Mouse (Mus musculus): ENCODE data around the gene Tmem266.

Tmem266 gene

DNA sequence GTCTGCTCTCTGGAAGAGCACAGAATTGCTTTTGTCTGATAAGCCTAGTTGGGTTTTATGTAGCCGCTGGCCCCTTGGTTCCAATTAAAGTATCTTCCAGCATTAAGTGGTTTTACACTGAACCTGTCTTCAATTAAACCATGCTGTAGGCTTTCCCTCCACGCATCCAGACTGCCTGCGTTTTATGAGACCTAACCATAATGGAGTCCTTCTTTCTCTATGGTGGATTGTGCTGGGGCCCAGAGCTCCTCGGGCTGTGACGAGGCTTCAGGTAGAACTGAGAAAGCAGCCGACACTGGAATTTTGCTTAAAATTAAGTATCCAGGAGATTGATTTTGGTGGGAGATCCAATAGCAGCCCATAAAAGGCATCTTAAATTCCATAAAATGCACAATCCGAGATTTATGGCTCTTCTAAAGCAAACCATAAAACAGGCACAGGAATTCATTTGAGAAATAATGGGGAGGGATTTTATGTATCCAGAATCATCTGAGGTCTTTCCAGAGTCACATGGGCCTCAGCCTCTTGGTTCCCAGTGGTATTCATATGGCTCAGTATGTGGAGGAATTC lies 72.4 kb downstream of the Tmem266 start:
- no peak for DNase-seq (ENCODE audit: extremely low read depth, low read depth, low spot score)

GRCm38 (mm10) chr9:55402276-55402675 lies 75.6 kb downstream of the Tmem266 start:
- DNase-seq (ENCODE audit: extremely low read depth, low read depth, low spot score) = no peak

GRCm38 (mm10) chr9:55404256-55404655 lies 77.5 kb downstream of the Tmem266 start:
- no peak for DNase-seq (ENCODE audit: extremely low read depth, low read depth, low spot score)

DNA sequence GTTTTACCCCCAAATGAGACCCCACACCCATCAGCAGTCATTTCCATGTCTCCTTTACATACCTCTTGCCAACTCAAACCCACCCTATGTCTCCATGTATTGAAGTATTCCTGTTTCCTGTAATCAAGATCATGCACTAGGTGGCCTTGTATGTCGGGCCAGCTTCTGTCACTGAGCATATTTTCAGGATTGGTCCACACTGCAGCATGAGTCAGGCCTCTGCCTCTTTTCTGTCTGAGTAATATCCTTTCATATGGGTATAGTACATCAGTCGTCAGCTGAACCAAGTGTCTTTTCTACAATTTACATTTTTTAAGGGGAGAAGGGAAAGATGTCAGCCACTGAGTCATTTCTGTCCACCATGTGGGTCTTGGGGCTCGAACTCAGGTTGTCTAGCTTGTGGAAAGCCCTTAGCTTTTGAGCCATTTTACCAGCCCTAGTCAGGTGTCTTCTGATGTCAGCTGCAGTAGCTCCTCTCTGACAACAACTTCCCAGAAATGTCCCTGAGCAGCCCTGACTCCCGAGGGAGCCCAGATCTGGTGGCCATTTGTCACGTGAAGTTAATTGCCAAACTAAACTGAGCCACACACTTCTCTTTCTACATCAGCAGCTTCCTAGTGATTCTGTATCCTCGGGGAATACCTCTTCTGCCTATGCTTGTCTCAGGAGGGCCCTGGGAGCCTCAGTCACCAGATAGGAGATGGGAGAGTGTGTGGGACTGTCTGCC lies 78.4 kb downstream of the Tmem266 start:
- DNase-seq (ENCODE audit: extremely low read depth, low read depth, low spot score) = no peak

DNA sequence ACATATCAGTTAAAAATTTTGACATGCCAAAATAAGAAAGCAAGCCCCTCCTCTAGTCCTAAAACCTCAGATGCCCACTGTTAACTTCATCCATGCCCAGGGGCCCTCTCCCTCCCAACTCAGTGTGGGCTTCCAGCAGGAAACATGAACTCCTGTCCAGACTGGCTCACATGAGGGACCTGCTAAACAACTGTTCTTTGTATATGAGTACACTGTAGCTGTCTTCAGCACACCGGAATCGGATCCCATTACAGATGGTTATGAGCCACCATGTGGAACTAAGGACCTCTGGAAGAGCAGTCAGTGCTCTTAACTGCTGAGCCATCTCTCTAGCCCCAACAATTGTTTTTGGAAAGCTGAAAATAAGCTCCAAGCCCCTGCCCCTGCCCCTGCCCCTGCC lies 80.1 kb downstream of the Tmem266 start:
- DNase-seq (ENCODE audit: extremely low read depth, low read depth, low spot score) = no peak

DNA sequence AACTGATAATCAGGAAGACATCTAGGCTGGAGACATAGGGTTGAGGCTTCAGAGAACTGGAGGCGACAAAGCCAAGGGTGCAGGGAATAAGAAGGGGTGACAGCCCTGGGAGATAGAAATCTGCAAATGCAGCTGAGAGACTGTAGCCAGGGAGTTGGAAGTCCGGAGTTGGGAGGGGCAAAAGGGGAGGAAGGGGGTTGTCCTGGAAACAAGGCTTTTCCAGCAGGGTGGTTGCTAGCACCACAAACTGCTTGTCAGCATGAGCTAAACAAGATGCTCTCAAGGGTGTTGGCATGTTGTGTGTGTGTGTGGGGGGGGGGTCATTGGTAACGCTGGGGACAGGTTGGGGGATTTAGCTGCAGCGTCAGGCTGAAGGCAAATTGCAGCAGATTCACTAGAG lies 82.1 kb downstream of the Tmem266 start:
- DNase-seq (ENCODE audit: extremely low read depth, low read depth, low spot score) = no peak

GRCm38 (mm10) chr9:55409833-55410232 lies 83.1 kb downstream of the Tmem266 start:
- DNase-seq (ENCODE audit: extremely low read depth, low read depth, low spot score) = no peak

- DNase-seq (ENCODE audit: extremely low read depth, low read depth, low spot score) = no peak
These were observed 83.7 kb downstream of the Tmem266 start for GRCm38 (mm10) chr9:55410430-55410829.

- DNase-seq (ENCODE audit: extremely low read depth, low read depth, low spot score) = no peak
These were observed 84.4 kb downstream of the Tmem266 start for GRCm38 (mm10) chr9:55411154-55411553.

DNA sequence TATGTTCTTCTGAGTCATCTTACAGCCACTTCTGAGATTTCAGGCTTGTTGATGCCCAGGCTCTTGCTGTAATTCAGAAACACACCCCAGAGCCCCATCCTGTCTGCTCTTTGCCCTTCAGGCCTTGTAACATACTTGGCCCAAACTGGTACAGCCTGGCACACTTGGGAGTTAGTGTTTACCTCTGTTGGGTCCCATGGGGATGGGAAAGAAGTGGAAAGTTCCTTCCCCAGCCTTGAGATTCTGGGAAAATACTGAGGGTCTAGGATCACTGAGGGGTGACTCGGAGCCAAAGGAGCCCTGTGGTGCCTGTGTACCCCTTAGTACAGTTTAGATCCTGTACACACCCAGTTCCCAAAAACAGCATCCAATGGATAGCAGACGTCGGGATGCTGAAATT lies 95.1 kb downstream of the Tmem266 start:
- no peak for DNase-seq (ENCODE audit: extremely low read depth, low read depth, low spot score)

GRCm38 (mm10) chr9:55423451-55424424 lies 97.0 kb downstream of the Tmem266 start:
- no peak for DNase-seq (ENCODE audit: extremely low read depth, low read depth, low spot score)

DNA sequence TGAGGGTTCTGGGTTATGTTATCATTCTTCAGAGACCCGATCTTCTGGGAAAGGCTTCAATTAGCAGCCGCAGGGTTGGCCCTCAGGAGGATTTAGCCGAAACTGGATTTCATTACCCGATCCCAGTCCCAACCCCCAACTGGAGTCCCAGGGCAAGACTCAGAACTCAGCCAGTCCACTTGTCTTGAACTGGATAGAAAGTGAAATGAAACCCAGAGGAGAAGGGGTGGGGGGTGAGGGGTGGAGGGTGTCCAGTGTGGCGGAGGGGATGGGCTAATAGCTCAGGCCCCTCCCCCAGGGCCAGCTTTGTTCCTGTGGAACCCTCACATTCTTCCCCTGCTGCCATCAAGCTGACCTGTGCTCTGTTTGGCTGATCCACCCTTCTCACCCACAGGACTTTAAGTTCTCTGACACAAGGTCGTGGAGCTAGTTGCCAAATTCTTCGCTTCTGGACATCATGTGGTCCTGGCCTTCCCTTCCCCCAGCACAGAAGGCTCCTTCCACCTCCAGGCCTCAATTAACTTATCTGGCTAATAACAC lies 98.6 kb downstream of the Tmem266 start:
- no peak for DNase-seq (ENCODE audit: extremely low read depth, low read depth, low spot score)

DNA sequence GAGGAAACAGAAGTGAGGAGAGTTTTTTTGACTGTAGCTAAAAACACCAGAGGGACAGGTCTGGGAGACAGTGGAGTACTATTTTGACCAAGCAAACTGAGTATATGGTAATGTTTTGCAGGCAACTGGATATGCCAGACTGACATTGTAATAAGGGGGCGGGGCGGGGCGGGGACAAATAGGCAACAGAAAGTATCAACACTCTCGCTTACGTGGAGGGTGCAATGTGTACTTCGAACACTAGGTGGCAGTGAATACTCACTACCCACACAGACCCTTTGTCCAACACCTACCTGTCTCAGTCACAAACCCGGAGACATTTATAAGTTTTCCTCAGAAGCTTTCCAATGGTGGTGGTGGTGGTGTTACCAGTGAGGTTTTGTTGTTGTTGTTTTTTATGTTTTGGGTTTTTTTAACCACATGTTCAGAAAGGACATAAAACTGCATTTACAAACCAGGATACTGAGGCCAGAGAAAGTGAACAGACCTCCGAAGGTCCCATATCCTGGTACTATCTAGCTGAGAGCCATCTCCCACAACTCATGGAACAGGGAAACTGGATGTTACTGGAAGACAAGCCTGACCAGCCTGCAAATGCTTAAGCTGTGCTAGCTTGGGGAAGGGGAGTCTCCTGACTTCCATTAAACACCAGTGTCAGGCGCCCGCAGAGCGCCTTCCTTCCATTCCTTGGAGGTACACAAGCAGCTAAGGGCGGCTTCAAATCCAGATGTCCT lies 102.7 kb downstream of the Tmem266 start:
- DNase-seq (ENCODE audit: extremely low read depth, low read depth, low spot score) = no peak

- DNase-seq (ENCODE audit: extremely low read depth, low read depth, low spot score) = no peak
These were observed 103.4 kb downstream of the Tmem266 start for GRCm38 (mm10) chr9:55430133-55430532.

DNA sequence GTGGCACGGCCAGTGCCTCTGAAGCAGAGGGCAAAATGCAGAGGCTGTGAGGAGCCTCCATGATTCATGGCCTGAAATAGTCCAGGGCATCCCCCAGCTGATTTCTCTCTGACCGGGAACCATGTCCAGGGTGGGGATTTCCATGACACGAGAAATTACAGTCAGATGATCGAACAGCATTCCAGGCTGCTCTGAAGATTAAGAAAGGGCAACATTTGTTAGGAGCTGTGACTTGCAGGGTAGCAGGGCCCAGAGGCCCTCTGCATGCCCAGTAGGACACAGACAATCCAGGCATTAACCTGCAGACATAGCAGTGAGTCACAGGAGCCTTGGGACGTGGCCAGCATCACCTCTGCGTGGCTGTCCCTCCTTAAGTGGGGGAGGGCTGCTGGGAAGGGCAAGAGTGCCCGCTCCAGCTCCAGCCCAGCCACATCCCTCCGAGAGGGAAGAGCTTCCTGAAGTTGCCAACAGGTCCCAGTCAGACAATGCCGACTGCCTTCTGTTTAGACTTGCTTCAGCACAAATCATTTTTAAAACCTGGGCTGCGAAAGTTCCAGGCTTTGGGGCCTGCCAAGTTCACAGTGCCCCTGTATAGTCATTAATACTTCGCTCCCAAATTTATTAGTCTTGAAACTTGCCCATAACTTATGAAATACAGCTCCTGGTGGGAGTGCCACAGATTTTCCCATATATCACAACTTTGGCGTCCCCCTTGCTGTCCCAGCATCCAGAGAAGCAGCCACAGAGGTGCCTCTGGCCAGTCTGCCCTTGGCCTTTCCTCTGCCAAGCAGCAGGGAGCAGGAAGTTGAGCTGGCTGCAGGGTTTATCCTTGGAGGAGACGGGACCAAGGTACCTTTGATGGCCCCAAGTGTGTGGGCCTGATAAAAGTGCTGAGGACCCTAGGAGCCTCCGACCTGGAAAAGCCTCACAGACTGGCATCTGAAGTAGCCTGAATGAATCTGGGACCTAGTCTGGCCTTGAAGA lies 105.9 kb downstream of the Tmem266 start:
- peak; percentile 91 for DNase-seq (ENCODE audit: extremely low read depth, low read depth, low spot score)

DNA sequence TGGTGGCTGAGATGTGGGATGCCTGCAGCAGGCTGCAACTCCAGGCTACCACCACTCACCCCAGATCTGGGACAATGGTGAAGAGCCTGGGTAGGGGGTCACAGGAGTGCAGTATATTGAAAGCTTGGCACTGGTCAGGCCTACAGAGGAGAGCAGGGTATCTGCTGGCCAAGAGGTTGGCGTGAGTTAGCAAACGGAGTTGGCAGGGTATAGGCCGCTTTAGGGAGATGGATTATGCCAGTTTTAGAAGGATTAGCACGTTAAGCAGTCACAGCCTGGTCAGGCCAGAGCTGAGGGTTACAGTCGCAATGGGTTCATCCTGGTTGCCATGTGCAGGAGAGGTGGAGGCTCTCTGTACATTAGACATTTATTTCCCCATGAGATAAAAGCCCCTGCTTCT lies 107.2 kb downstream of the Tmem266 start:
- peak; percentile 78 for DNase-seq (ENCODE audit: extremely low read depth, low read depth, low spot score)

- no peak for DNase-seq (ENCODE audit: extremely low read depth, low read depth, low spot score)
These were observed 111.7 kb downstream of the Tmem266 start for GRCm38 (mm10) chr9:55438433-55438832.

- no peak for DNase-seq (ENCODE audit: extremely low read depth, low read depth, low spot score)
These were observed 112.6 kb downstream of the Tmem266 start for GRCm38 (mm10) chr9:55439206-55439780.

GRCm38 (mm10) chr9:55447509-55447908 lies 120.8 kb downstream of the Tmem266 start:
- no peak for DNase-seq (ENCODE audit: extremely low read depth, low read depth, low spot score)

Data from fat pad, adult 2 months (tissue).